Mouse (Mus musculus) bone marrow, adult 2 months (tissue): ENCODE measurements around the gene Adcy4.

ENCODE experiments used
- CTCF ChIP-seq: fragments of 200-500 bp; IDR thresholded peaks from 2 replicates; pipeline ENCODE4 v1.5.1; 2011; ENCODE audit warnings: low read length, control low read depth; ENCODE audit not compliant: control insufficient read depth, insufficient read depth
- POLR2A ChIP-seq: fragments of 200-500 bp; IDR thresholded peaks from 2 replicates; pipeline ENCODE4 v1.6.1; 2011; ENCODE audit warnings: low read depth, mild to moderate bottlenecking, control low read depth, low read length, borderline replicate concordance; ENCODE audit not compliant: control insufficient read depth

- no peak for TF ChIP-seq CTCF
- TF ChIP-seq POLR2A = no peak
Observed at GRCm38 (mm10) chr14:55825216-55826051, 41.5 kb upstream of the Adcy4 start.
